Mouse (Mus musculus) CH12.LX (cell line): ENCODE data around the gene Ostm1. TPM values are rescaled to one million over a fixed set of nuclear protein-coding genes. Genes with fewer than 3 reads are reported as not detected.

ENCODE experiments used
- DNase-seq: peaks from one replicate; pipeline ENCODE4 v3.0.0-alpha.2; 2013; ENCODE audit errors: extremely low read depth
- H3K27ac ChIP-seq: 2 replicates; pipeline ENCODE4 v1.5.1; 2012; ENCODE audit warnings: low read depth, mild to moderate bottlenecking, control low read depth, moderate library complexity; ENCODE audit not compliant: insufficient read depth
- H3K27me3 ChIP-seq: replicated peaks from 2 replicates; pipeline ENCODE3; 2012; ENCODE audit warnings: inconsistent platforms
- H3K36me3 ChIP-seq, 2 experiments: replicated peaks in 1 of 2; 2 replicates each; pipeline versions ENCODE3 to v1.6.1; 2012; ENCODE audit warnings: inconsistent platforms in 1 of 2, low read length in 1 of 2, mild to moderate bottlenecking in 1 of 2, mixed read lengths in 1 of 2, moderate library complexity in 1 of 2; ENCODE audit not compliant: control insufficient read depth in 1 of 2, insufficient read depth in 1 of 2
- H3K4me1 ChIP-seq, 2 experiments: 2 replicates each; pipeline ENCODE4 v1.6.1; 2012; ENCODE audit warnings: inconsistent platforms in 1 of 2, moderate library complexity in 1 of 2; ENCODE audit not compliant: insufficient read depth in 2 of 2, control insufficient read depth in 1 of 2
- H3K4me2 ChIP-seq: 2 replicates; pipeline ENCODE4 v1.6.1; 2012; ENCODE audit warnings: low read depth, mild to moderate bottlenecking, control low read depth; ENCODE audit not compliant: poor library complexity, insufficient read depth, severe bottlenecking
- H3K4me3 ChIP-seq, 3 experiments: fragments of 150-350 bp in 1 of 3; sonication (generic) in 1 of 3; replicated peaks in 1 of 3; 2 replicates each; pipeline versions ENCODE3 to v1.5.1; 2011 to 2012; ENCODE audit warnings: low read depth in 2 of 3, low read length in 2 of 3, mild to moderate bottlenecking in 2 of 3, moderate library complexity in 2 of 3, control low read depth in 1 of 3, improper control_type of control experiment in 1 of 3, inconsistent platforms in 1 of 3, mixed read lengths in 1 of 3; ENCODE audit not compliant: poor library complexity in 1 of 3
- H3K79me2 ChIP-seq: replicated peaks from 2 replicates; pipeline ENCODE4 v1.6.1; 2012; ENCODE audit warnings: mild to moderate bottlenecking, moderate library complexity; ENCODE audit not compliant: control insufficient read depth, poor library complexity, insufficient read depth, severe bottlenecking; ENCODE audit errors: extremely low read depth
- H3K9ac ChIP-seq: 2 replicates; pipeline ENCODE4 v1.6.1; 2012; ENCODE audit warnings: low read depth, mild to moderate bottlenecking, control low read depth, moderate library complexity; ENCODE audit not compliant: insufficient read depth
- H3K9me3 ChIP-seq: replicated peaks from 2 replicates; pipeline ENCODE3; 2012; ENCODE audit warnings: low read length, inconsistent platforms, mixed read lengths
- BHLHE40 ChIP-seq: IDR thresholded peaks from 2 replicates; pipeline ENCODE4 v1.6.1; 2011; ENCODE audit warnings: mild to moderate bottlenecking, low read depth, low read length, improper control_type of control experiment
- CHD1 ChIP-seq: IDR thresholded peaks from 2 replicates; pipeline ENCODE4 v1.6.1; 2012; ENCODE audit warnings: low read depth, low read length, improper control_type of control experiment, inconsistent platforms
- CHD2 ChIP-seq: IDR thresholded peaks from 2 replicates; pipeline ENCODE4 v1.6.1; 2011; ENCODE audit warnings: low read length, improper control_type of control experiment
- CTCF ChIP-seq, 2 experiments: IDR thresholded peaks in 1 of 2; conservative IDR thresholded peaks in 1 of 2; 2 replicates each; pipeline ENCODE4 v1.5.1; 2011 to 2012; ENCODE audit warnings: low read depth in 2 of 2, low read length in 2 of 2, improper control_type of control experiment in 1 of 2, inconsistent platforms in 1 of 2, mild to moderate bottlenecking in 1 of 2, moderate library complexity in 1 of 2
- ELF1 ChIP-seq: IDR thresholded peaks from 2 replicates; pipeline ENCODE4 v1.6.1; 2014; ENCODE audit warnings: low read depth, mild to moderate bottlenecking, inconsistent platforms, low read length, improper control_type of control experiment
- EP300 ChIP-seq: IDR thresholded peaks from 2 replicates; pipeline ENCODE4 v1.6.1; 2011; ENCODE audit warnings: low read length, improper control_type of control experiment
- HCFC1 ChIP-seq: IDR thresholded peaks from 2 replicates; pipeline ENCODE4 v1.6.1; 2012; ENCODE audit warnings: low read depth, mild to moderate bottlenecking, inconsistent platforms, low read length, improper control_type of control experiment
- IRF4 ChIP-seq: IDR thresholded peaks from 2 replicates; pipeline ENCODE4 v1.6.1; 2014; ENCODE audit warnings: low read depth, mild to moderate bottlenecking, inconsistent platforms, low read length, improper control_type of control experiment
- JUN ChIP-seq: IDR thresholded peaks from 2 replicates; pipeline ENCODE4 v1.6.1; 2011; ENCODE audit warnings: low read depth, mild to moderate bottlenecking, low read length, improper control_type of control experiment, moderate library complexity; ENCODE audit not compliant: insufficient read depth
- JUND ChIP-seq: conservative IDR thresholded peaks from 2 replicates; pipeline ENCODE4 v1.6.1; 2011; ENCODE audit warnings: low read depth, low read length, improper control_type of control experiment
- MAFK ChIP-seq: IDR thresholded peaks from 2 replicates; pipeline ENCODE4 v1.6.1; 2011; ENCODE audit warnings: low read length, improper control_type of control experiment; ENCODE audit not compliant: insufficient replicate concordance
- MAX ChIP-seq: IDR thresholded peaks from 2 replicates; pipeline ENCODE4 v1.6.1; 2011; ENCODE audit warnings: low read length, improper control_type of control experiment
- MAZ ChIP-seq: IDR thresholded peaks from 2 replicates; pipeline ENCODE4 v1.6.1; 2012; ENCODE audit warnings: low read depth, mild to moderate bottlenecking, inconsistent platforms, low read length, improper control_type of control experiment, moderate library complexity
- MXI1 ChIP-seq: IDR thresholded peaks from 2 replicates; pipeline ENCODE4 v1.6.1; 2011; ENCODE audit warnings: mild to moderate bottlenecking, low read depth, low read length, improper control_type of control experiment
- MYC ChIP-seq: IDR thresholded peaks from 2 replicates; pipeline ENCODE4 v1.6.1; 2011; ENCODE audit warnings: low read depth, mild to moderate bottlenecking, improper control_type of control experiment, low read length
- NRF1 ChIP-seq: IDR thresholded peaks from 2 replicates; pipeline ENCODE4 v1.6.1; 2014; ENCODE audit warnings: low read depth, mild to moderate bottlenecking, inconsistent platforms, low read length, improper control_type of control experiment, moderate library complexity
- PAX5 ChIP-seq: IDR thresholded peaks from 2 replicates; pipeline ENCODE4 v1.6.1; 2012; ENCODE audit warnings: low read length, inconsistent platforms, mixed read lengths
- POLR2A ChIP-seq: IDR thresholded peaks from 2 replicates; pipeline ENCODE4 v1.6.1; 2011; ENCODE audit warnings: low read depth, mild to moderate bottlenecking, improper control_type of control experiment, low read length
- RAD21 ChIP-seq: IDR thresholded peaks from 2 replicates; pipeline ENCODE4 v1.6.1; 2011; ENCODE audit warnings: low read depth, mild to moderate bottlenecking, low read length, improper control_type of control experiment, moderate library complexity
- SIN3A ChIP-seq: IDR thresholded peaks from 2 replicates; pipeline ENCODE4 v1.6.1; 2012; ENCODE audit warnings: low read length, improper control_type of control experiment, inconsistent platforms
- SMC3 ChIP-seq: IDR thresholded peaks from 2 replicates; pipeline ENCODE4 v1.6.1; 2011; ENCODE audit warnings: low read depth, low read length, improper control_type of control experiment
- UBTF ChIP-seq: IDR thresholded peaks from 2 replicates; pipeline ENCODE4 v1.6.1; 2012; ENCODE audit warnings: low read depth, mild to moderate bottlenecking, inconsistent platforms, low read length, improper control_type of control experiment, moderate library complexity
- USF2 ChIP-seq: conservative IDR thresholded peaks from 2 replicates; pipeline ENCODE4 v1.6.1; 2011; ENCODE audit warnings: low read depth, low read length, improper control_type of control experiment
- ZKSCAN1 ChIP-seq: IDR thresholded peaks from 2 replicates; pipeline ENCODE4 v1.6.1; 2012; ENCODE audit warnings: low read depth, inconsistent platforms, low read length, improper control_type of control experiment, borderline replicate concordance
- ZMIZ1 ChIP-seq: IDR thresholded peaks from 2 replicates; pipeline ENCODE4 v1.6.1; 2012; ENCODE audit warnings: low read depth, mild to moderate bottlenecking, inconsistent platforms, low read length, improper control_type of control experiment
- ZNF384 ChIP-seq: IDR thresholded peaks from 2 replicates; pipeline ENCODE4 v1.6.1; 2012; ENCODE audit warnings: low read depth, low read length, improper control_type of control experiment, inconsistent platforms
- dilution Hi-C: fragments of 300-500 bp; cut with MboI; formaldehyde crosslinking; loops from 2 replicates; pipeline ENCODE4 v1.14.3; 2020; ENCODE audit warnings: low sequenced_read_pairs; ENCODE audit not compliant: extremely low pct_unique_long_range_greater_than_20kb, extremely low pct_ligation_motif_present
- in situ Hi-C: fragments of 300-500 bp; cut with MboI; formaldehyde crosslinking; loops from 3 replicates; pipeline ENCODE4 v1.14.3; 2019; ENCODE audit warnings: low sequenced_read_pairs, low pct_ligation_motif_present, low pct_unique_long_range_greater_than_20kb, mixed read lengths
- polyA plus RNA-seq: library from polyadenylated mRNA; unstranded; fragments of >175 nt; gene quantifications from 2 replicates; pipeline ENCODE4 v1.2.1, GENCODE M21; 2012; ENCODE audit warnings: low read depth; ENCODE audit not compliant: insufficient read length
- total RNA-seq, 2 experiments: library from RNA; depleted of rRNA; stranded (reverse); fragments of 300-350 nt in 1 of 2; fragments of >200 nt in 1 of 2; gene quantifications; 2 replicates each; pipeline ENCODE4 v1.2.3; 2012 to 2014

Gene Ostm1
- total and polyA plus RNA-seq, 3 experiments, result 19.4 to 30.2 (median 19.4) TPM

DNA sequence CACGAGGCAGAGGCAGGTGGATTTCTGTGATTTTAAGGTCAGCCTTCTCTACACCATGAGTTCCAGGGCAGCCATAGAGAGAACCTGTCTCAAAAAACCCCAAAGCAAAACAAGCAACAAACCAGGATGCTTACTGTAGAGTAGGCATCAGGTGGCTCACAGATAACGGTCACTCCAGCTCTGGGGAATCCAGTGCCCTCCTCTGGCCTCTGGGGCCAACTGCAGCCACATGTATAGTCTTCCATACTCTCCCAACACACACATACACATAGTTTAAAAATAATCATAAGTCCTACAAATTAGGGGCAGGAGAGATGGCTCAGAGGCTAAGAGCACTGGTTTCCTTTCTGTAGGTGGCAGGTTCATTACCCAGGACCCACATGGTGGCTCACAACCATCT, 109.9 kb downstream of the Ostm1 start:
- Histone ChIP-seq H3K4me1 (peaks cover 0 to 7% of the 10 kb centered on the region in 2 experiments; a peak in 2 of 4 replicates), H3K4me2 (no peak overlapping the region), H3K27ac (no peak overlapping the region), H3K9me3 (peaks cover 2% of the 10 kb centered on the region), H3K4me3 (no peak overlapping the region), H3K9ac (no peak overlapping the region), H3K79me2 (no peaks in the 10 kb centered on the region), H3K27me3 (no peaks in the 10 kb centered on the region), H3K36me3 (peaks cover 14 to 60% of the 10 kb centered on the region in 2 experiments)
- peak; percentile 6 for DNase-seq
- in situ Hi-C loops, result no loop called here
- dilution Hi-C loops, result no loop called here
- no peak for TF ChIP-seq BHLHE40
- TF ChIP-seq USF2, result no peak
- TF ChIP-seq SMC3, result peak; percentile 30
- peak; percentile 19 for TF ChIP-seq RAD21
- peak in 1 of 2 experiments; percentile 43; a peak in 2 of 4 replicates for TF ChIP-seq CTCF (conservative IDR thresholded peaks at IDR 0.05 in 1 of 2, IDR thresholded peaks at IDR 0.05 in 1 of 2; ENCODE audit: low read depth in 2 of 2, low read length in 2 of 2)

DNA sequence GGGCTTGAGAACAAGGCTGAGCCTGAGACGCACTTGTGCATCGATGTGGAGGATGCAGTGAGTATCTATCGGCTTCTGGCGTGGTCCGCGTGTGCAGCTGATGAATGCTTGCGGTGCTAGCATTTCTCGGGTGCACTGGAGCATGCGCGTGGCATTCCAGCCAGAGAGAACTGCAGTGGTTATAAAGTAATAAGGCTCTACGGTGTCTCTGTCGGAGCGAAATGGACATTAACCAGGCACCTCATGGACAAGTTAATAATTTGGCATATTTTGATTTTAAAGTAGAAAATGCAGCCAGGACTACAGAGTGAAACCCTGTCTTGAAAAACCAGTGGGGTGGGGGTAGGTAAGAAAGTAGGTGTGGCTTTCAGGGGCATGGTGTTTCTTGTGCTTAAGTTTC, 112.7 kb downstream of the Ostm1 start:
- no peaks in the 10 kb centered on the region for H3K79me2 ChIP-seq
- H3K36me3 ChIP-seq, result peaks cover 22 to 63% of the 10 kb centered on the region in 2 experiments
- H3K4me2 ChIP-seq, result no peak overlapping the region
- in situ Hi-C loops, result no loop called here
- H3K9ac ChIP-seq, result no peak overlapping the region
- no peak overlapping the region for H3K4me3 ChIP-seq
- H3K27me3 ChIP-seq, result no peaks in the 10 kb centered on the region
- no peaks in the 10 kb centered on the region for H3K9me3 ChIP-seq
- no peak overlapping the region for H3K27ac ChIP-seq
- no peak for DNase-seq
- peaks cover 0 to 14% of the 10 kb centered on the region in 2 experiments; a peak in 2 of 4 replicates for H3K4me1 ChIP-seq
- TF ChIP-seq ZMIZ1, result no peak
- no peak for TF ChIP-seq JUN
- no peak for TF ChIP-seq JUND
- no peak for TF ChIP-seq SIN3A
- no peak for TF ChIP-seq ELF1
- no peak for TF ChIP-seq ZNF384
- TF ChIP-seq UBTF, result no peak
- no peak for TF ChIP-seq CTCF (conservative IDR thresholded peaks at IDR 0.05 in 1 of 2, IDR thresholded peaks at IDR 0.05 in 1 of 2; ENCODE audit: low read depth in 2 of 2, low read length in 2 of 2)
- no peak for TF ChIP-seq MAFK
- no peak for TF ChIP-seq PAX5
- TF ChIP-seq, all 38 proteins: peak for 0
- dilution Hi-C loops, result no loop called here

DNA sequence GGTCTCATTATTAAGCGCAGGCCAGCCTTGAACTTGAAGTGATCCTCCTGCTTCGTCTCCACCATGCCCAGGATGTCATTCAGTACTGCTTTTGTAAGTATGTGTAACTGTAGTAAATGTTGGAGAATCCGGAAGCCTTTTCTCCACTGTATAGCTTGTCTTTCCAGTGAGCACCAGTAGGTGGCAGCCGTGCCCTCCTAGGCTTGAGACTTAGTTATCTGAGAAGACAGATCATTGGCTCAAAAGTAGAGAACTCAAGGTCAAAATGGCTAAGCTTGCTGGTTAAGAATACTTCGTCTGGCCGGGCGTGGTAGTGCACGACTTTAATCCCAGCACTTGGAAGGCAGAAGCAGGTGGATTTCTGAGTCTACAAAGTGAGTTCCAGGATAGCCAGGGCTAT, 113.4 kb downstream of the Ostm1 start:
- peak; percentile 83 for DNase-seq
- Histone ChIP-seq H3K9ac (no peak overlapping the region), H3K4me1 (peaks cover 0 to 15% of the 10 kb centered on the region in 2 experiments; a peak in 2 of 4 replicates), H3K4me2 (no peak overlapping the region), H3K4me3 (no peak overlapping the region), H3K27ac (no peak overlapping the region), H3K36me3 (peaks cover 28 to 68% of the 10 kb centered on the region in 2 experiments), H3K79me2 (no peaks in the 10 kb centered on the region), H3K27me3 (no peaks in the 10 kb centered on the region), H3K9me3 (no peaks in the 10 kb centered on the region)
- dilution Hi-C loops (no loop called here), in situ Hi-C loops (no loop called here)
- TF ChIP-seq NRF1 (no peak), ELF1 (peak; percentile 76), MAX (no peak), CHD2 (no peak), USF2 (no peak), SIN3A (no peak), ZMIZ1 (no peak), POLR2A (no peak), SMC3 (peak; percentile 80), MAZ (no peak), MAFK (no peak), MXI1 (no peak), MYC (no peak), CTCF (conservative IDR thresholded peaks at IDR 0.05 in 1 of 2, IDR thresholded peaks at IDR 0.05 in 1 of 2; ENCODE audit: low read depth in 2 of 2, low read length in 2 of 2) (peak; percentile 85 to 93), HCFC1 (no peak), BHLHE40 (no peak), JUND (no peak), EP300 (no peak), IRF4 (no peak), ZKSCAN1 (no peak), ZNF384 (no peak), CHD1 (no peak)
